Mouse (Mus musculus): Measurements from ENCODE around the gene Krt6b. TPM values are rescaled to one million over a fixed set of nuclear protein-coding genes. Genes with fewer than 3 reads are reported as not detected.
A peak's percentile ranks its signal among the peaks of the same experiment; 100 is the strongest.

Krt6b gene
- 0.16 and 1.2 TPM in 2 replicates for polyA plus RNA-seq (2014; fragmentation: Nextera tagmentation; extraction: Ambion mirVana)

DNA sequence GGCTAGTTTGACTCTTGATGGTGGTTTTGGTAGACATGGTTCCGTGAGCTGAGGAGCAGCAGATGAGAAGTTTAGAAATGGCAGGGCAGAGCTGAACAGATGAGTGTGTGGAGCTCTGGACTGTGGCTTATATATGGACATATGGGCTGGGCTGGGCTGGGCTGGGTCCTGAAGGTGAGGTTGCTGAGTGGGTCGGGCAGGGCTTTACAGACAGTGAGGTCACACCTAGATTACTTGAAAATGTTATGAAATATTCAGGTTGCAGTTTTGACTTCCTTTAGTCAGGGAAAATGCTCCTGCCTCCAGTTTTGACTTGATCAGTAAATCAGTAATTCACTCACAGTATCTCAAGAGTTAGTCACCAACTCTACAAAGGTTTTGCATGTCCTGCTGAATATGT lies at the start of gene Krt6b:
Krt6b (minus strand) TSS at position 101 of the 400 bp plus-strand sequence.
- Histone ChIP-seq H3K4me2 (ENCODE audit: low read depth, low read length) (no peak within 1 kb of the TSS), H3K4me3 (ENCODE audit: low read depth, low read length) (no peak within 1 kb of the TSS), H3K9me3 (ENCODE audit: control insufficient read depth, low read length) (no peaks in the 10 kb centered on the region), H3K4me1 (ENCODE audit: control insufficient read depth, insufficient read depth, low read length) (no peaks in the 10 kb centered on the region), H3K36me3 (ENCODE audit: control insufficient read depth, insufficient read depth, low read length) (no peaks in the 10 kb centered on the region), H3K9ac (ENCODE audit: low read depth, low read length) (no peak within 1 kb of the TSS), H3K27me3 (replicated peaks; ENCODE audit: control insufficient read depth, insufficient read depth, low read length) (no peaks in the 10 kb centered on the region), H3K27ac (replicated peaks; ENCODE audit: low read depth, low read length) (no peak within 1 kb of the TSS)
- ATAC-seq (ENCODE audit: low read depth) (no peak), DNase-seq (ENCODE audit: low spot score) (no peak)
- 84% methylated on average over 2 of the region's 2 CpGs for WGBS

- Histone ChIP-seq H3K9me3 (ENCODE audit: control insufficient read depth, low read length) (no peaks in the 10 kb centered on the region), H3K36me3 (ENCODE audit: control insufficient read depth, insufficient read depth, low read length) (no peaks in the 10 kb centered on the region), H3K9ac (ENCODE audit: low read depth, low read length) (no peak overlapping the region), H3K27me3 (replicated peaks; ENCODE audit: control insufficient read depth, insufficient read depth, low read length) (no peaks in the 10 kb centered on the region), H3K27ac (replicated peaks; ENCODE audit: low read depth, low read length) (no peak overlapping the region), H3K4me3 (ENCODE audit: low read depth, low read length) (no peak overlapping the region), H3K4me1 (ENCODE audit: control insufficient read depth, insufficient read depth, low read length) (no peaks in the 10 kb centered on the region), H3K4me2 (ENCODE audit: low read depth, low read length) (no peak overlapping the region)
- DNase-seq (ENCODE audit: low spot score) (no peak), ATAC-seq (ENCODE audit: low read depth) (no peak)
- 68% methylated on average over 5 of the region's 5 CpGs for WGBS
Observed at GRCm38 (mm10) chr15:101724686-101725085, 44.6 kb upstream of the Krt6b start.

- no peaks in the 10 kb centered on the region for H3K9me3 ChIP-seq (ENCODE audit: control insufficient read depth, low read length)
- no peak for ATAC-seq (ENCODE audit: low read depth)
- no peak overlapping the region for H3K4me2 ChIP-seq (ENCODE audit: low read depth, low read length)
- no peaks in the 10 kb centered on the region for H3K27me3 ChIP-seq (replicated peaks; ENCODE audit: control insufficient read depth, insufficient read depth, low read length)
- 44% methylated on average over 3 of the region's 3 CpGs for WGBS
- no peaks in the 10 kb centered on the region for H3K36me3 ChIP-seq (ENCODE audit: control insufficient read depth, insufficient read depth, low read length)
- H3K9ac ChIP-seq (ENCODE audit: low read depth, low read length) = no peak overlapping the region
- peak; percentile 34 for DNase-seq (ENCODE audit: low spot score)
- H3K4me1 ChIP-seq (ENCODE audit: control insufficient read depth, insufficient read depth, low read length) = peaks cover 8% of the 10 kb centered on the region; the same call in 1 of the 2 replicates
- no peak overlapping the region for H3K4me3 ChIP-seq (ENCODE audit: low read depth, low read length)
- H3K27ac ChIP-seq (replicated peaks; ENCODE audit: low read depth, low read length) = no peak overlapping the region; the same call in 1 of the 2 replicates
Observed at GRCm38 (mm10) chr15:101715831-101716230, 35.7 kb upstream of the Krt6b start.

DNA sequence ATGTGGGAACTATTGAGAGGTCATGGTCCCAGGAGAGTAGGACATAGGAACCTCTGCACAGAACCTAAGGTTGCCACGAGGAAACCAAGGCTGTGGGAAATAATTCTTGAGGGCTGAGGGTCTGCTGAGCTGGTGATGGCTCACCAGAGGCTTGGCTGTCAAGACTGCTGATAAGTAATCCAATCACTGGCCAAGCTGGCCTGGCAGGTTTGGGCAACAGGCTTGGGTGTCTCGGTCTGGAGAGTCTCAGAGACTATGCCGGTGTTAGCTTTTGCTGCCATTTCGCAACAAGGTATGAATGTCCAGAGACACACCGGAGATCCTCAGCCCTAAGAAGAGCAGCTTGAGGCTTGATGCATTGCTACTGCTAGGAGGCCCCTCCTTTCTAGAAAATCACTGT lies 34.3 kb upstream of the Krt6b start:
- 80% methylated on average over 5 of the region's 5 CpGs for WGBS
- Histone ChIP-seq H3K9ac (ENCODE audit: low read depth, low read length) (no peak overlapping the region), H3K27me3 (replicated peaks; ENCODE audit: control insufficient read depth, insufficient read depth, low read length) (no peaks in the 10 kb centered on the region), H3K4me3 (ENCODE audit: low read depth, low read length) (no peak overlapping the region), H3K4me2 (ENCODE audit: low read depth, low read length) (no peak overlapping the region), H3K4me1 (ENCODE audit: control insufficient read depth, insufficient read depth, low read length) (peaks cover 8% of the 10 kb centered on the region; the same call in 1 of the 2 replicates), H3K36me3 (ENCODE audit: control insufficient read depth, insufficient read depth, low read length) (no peaks in the 10 kb centered on the region), H3K27ac (replicated peaks; ENCODE audit: low read depth, low read length) (0 out of 2 replicates have a peak overlapping the region, but pooled peaks have one; percentile 48), H3K9me3 (ENCODE audit: control insufficient read depth, low read length) (no peaks in the 10 kb centered on the region)
- ATAC-seq (ENCODE audit: low read depth) (no peak), DNase-seq (ENCODE audit: low spot score) (no peak)

- ATAC-seq (ENCODE audit: low read depth) (peak; percentile 41; the same call in 1 of the 2 replicates), DNase-seq (ENCODE audit: low spot score) (peak; percentile 75)
- no peak overlapping the region for H3K4me3 ChIP-seq (ENCODE audit: low read depth, low read length)
- no peak overlapping the region for H3K9ac ChIP-seq (ENCODE audit: low read depth, low read length)
- H3K36me3 ChIP-seq (ENCODE audit: control insufficient read depth, insufficient read depth, low read length) = no peaks in the 10 kb centered on the region
- H3K27ac ChIP-seq (replicated peaks; ENCODE audit: low read depth, low read length) = peak overlapping the region; percentile 58; the same call in 1 of the 2 replicates
- WGBS = 75% methylated on average over 8 of the region's 8 CpGs
- H3K4me1 ChIP-seq (ENCODE audit: control insufficient read depth, insufficient read depth, low read length) = peaks cover 8% of the 10 kb centered on the region; the same call in 1 of the 2 replicates
- no peaks in the 10 kb centered on the region for H3K9me3 ChIP-seq (ENCODE audit: control insufficient read depth, low read length)
- H3K27me3 ChIP-seq (replicated peaks; ENCODE audit: control insufficient read depth, insufficient read depth, low read length) = no peaks in the 10 kb centered on the region
- no peak overlapping the region for H3K4me2 ChIP-seq (ENCODE audit: low read depth, low read length)
Observed at GRCm38 (mm10) chr15:101713731-101714130, 33.6 kb upstream of the Krt6b start.

- Histone ChIP-seq H3K9ac (ENCODE audit: low read depth, low read length) (peak within 1 kb of the TSS; percentile 49; the same call in 1 of the 2 replicates), H3K27ac (replicated peaks; ENCODE audit: low read depth, low read length) (peak within 1 kb of the TSS; percentile 58), H3K27me3 (replicated peaks; ENCODE audit: control insufficient read depth, insufficient read depth, low read length) (no peaks in the 10 kb centered on the region), H3K4me1 (ENCODE audit: control insufficient read depth, insufficient read depth, low read length) (peaks cover 8% of the 10 kb centered on the region; the same call in 1 of the 2 replicates), H3K9me3 (ENCODE audit: control insufficient read depth, low read length) (no peaks in the 10 kb centered on the region), H3K36me3 (ENCODE audit: control insufficient read depth, insufficient read depth, low read length) (no peaks in the 10 kb centered on the region), H3K4me3 (ENCODE audit: low read depth, low read length) (peak within 1 kb of the TSS; percentile 32), H3K4me2 (ENCODE audit: low read depth, low read length) (peak within 1 kb of the TSS; percentile 28)
- DNase-seq (ENCODE audit: low spot score) (peak; percentile 60), ATAC-seq (ENCODE audit: low read depth) (peak; percentile 19)
- WGBS = 67% methylated on average over 11 of the region's 13 CpGs
Observed at GRCm38 (mm10) chr15:101712720-101713119, 32.6 kb upstream of the Krt6b start, which contains the start of gene Krt5. Gene Krt5 (minus strand): TSS chr15:101712898.

- peaks cover 8% of the 10 kb centered on the region; the same call in 1 of the 2 replicates for H3K4me1 ChIP-seq (ENCODE audit: control insufficient read depth, insufficient read depth, low read length)
- no peak overlapping the region for H3K9ac ChIP-seq (ENCODE audit: low read depth, low read length)
- no peak overlapping the region for H3K4me3 ChIP-seq (ENCODE audit: low read depth, low read length)
- no peak for DNase-seq (ENCODE audit: low spot score)
- WGBS = 66% methylated on average over 11 of the region's 11 CpGs
- H3K4me2 ChIP-seq (ENCODE audit: low read depth, low read length) = no peak overlapping the region
- no peaks in the 10 kb centered on the region for H3K36me3 ChIP-seq (ENCODE audit: control insufficient read depth, insufficient read depth, low read length)
- no peak overlapping the region for H3K27ac ChIP-seq (replicated peaks; ENCODE audit: low read depth, low read length)
- no peaks in the 10 kb centered on the region for H3K27me3 ChIP-seq (replicated peaks; ENCODE audit: control insufficient read depth, insufficient read depth, low read length)
- ATAC-seq (ENCODE audit: low read depth) = no peak
- H3K9me3 ChIP-seq (ENCODE audit: control insufficient read depth, low read length) = no peaks in the 10 kb centered on the region
Observed at GRCm38 (mm10) chr15:101708683-101709082, 28.6 kb upstream of the Krt6b start.

DNA sequence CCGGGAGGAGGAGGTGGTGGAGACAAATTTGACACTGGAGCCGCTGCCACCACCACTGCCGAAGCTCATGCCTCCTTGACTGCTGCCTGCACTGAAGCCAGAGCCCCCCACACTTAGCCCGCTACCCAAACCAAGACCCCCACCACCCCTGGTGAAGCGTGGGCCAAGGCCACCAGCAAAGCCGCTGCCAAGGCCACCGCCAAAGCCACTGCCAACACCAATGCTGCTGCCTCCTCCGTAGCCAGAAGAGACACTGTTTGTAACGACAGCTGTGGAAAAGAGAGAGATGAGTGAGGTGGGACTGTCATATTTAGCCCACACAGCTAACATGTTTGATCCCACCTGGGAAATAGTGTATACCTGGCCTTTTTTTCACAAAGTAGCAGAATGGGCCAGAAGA lies 27.4 kb upstream of the Krt6b start:
- no peak overlapping the region for H3K4me2 ChIP-seq (ENCODE audit: low read depth, low read length)
- H3K27ac ChIP-seq (replicated peaks; ENCODE audit: low read depth, low read length) = no peak overlapping the region
- H3K9ac ChIP-seq (ENCODE audit: low read depth, low read length) = no peak overlapping the region
- H3K9me3 ChIP-seq (ENCODE audit: control insufficient read depth, low read length) = no peaks in the 10 kb centered on the region
- no peak for DNase-seq (ENCODE audit: low spot score)
- 90% methylated on average over 8 of the region's 9 CpGs for WGBS
- no peaks in the 10 kb centered on the region for H3K36me3 ChIP-seq (ENCODE audit: control insufficient read depth, insufficient read depth, low read length)
- H3K4me1 ChIP-seq (ENCODE audit: control insufficient read depth, insufficient read depth, low read length) = 0 out of 2 replicates have a peak, but pooled peaks cover 3% of the 10 kb centered on the region
- H3K27me3 ChIP-seq (replicated peaks; ENCODE audit: control insufficient read depth, insufficient read depth, low read length) = no peaks in the 10 kb centered on the region
- no peak overlapping the region for H3K4me3 ChIP-seq (ENCODE audit: low read depth, low read length)
- no peak for ATAC-seq (ENCODE audit: low read depth)

GRCm38 (mm10) chr15:101704066-101704465 lies 24.0 kb upstream of the Krt6b start:
- Histone ChIP-seq H3K4me3 (ENCODE audit: low read depth, low read length) (no peak overlapping the region), H3K4me2 (ENCODE audit: low read depth, low read length) (no peak overlapping the region), H3K27ac (replicated peaks; ENCODE audit: low read depth, low read length) (no peak overlapping the region), H3K9ac (ENCODE audit: low read depth, low read length) (no peak overlapping the region), H3K36me3 (ENCODE audit: control insufficient read depth, insufficient read depth, low read length) (no peaks in the 10 kb centered on the region), H3K27me3 (replicated peaks; ENCODE audit: control insufficient read depth, insufficient read depth, low read length) (no peaks in the 10 kb centered on the region), H3K4me1 (ENCODE audit: control insufficient read depth, insufficient read depth, low read length) (no peaks in the 10 kb centered on the region), H3K9me3 (ENCODE audit: control insufficient read depth, low read length) (no peaks in the 10 kb centered on the region)
- 72% methylated on average over 4 of the region's 4 CpGs for WGBS
- ATAC-seq (ENCODE audit: low read depth) (peak; percentile 50; the same call in 1 of the 2 replicates), DNase-seq (ENCODE audit: low spot score) (peak; percentile 72)
